Mouse (Mus musculus): ENCODE measurements around the gene Uaca.

- no peak for TF ChIP-seq CTCF (IDR thresholded peaks at IDR 0.05; ENCODE audit: low read depth, low read length)
- no peak for TF ChIP-seq GATA2 (IDR thresholded peaks at IDR 0.05; ENCODE audit: borderline replicate concordance, low read depth, low read length)
- no peak for TF ChIP-seq TAL1 (conservative IDR thresholded peaks at IDR 0.05; ENCODE audit: low read depth, low read length)
- no peak for TF ChIP-seq POLR2AphosphoS5 (IDR thresholded peaks at IDR 0.05; ENCODE audit: insufficient replicate concordance, low read depth, low read length)
These were observed 21.2 kb downstream of the Uaca start for GRCm38 (mm10) chr9:60815502-60815901.
